Mouse (Mus musculus): ENCODE measurements at regions not wholly inside any gene's neighbourhood (a gene's known extent, or its start where the extent isn't known, plus 50 kb on each side); places are given as distances from the start of the nearest gene placed in this dataset.

GRCm38 (mm10) chr6:117465606-117466174, 297.4 kb downstream of the Cxcl12 start:
- H3K9ac ChIP-seq (ENCODE audit: low read depth, low read length): no peak overlapping the region
- no peak overlapping the region for H3K4me3 ChIP-seq (ENCODE audit: low read depth, low read length)
- no peaks in the 10 kb centered on the region for H3K36me3 ChIP-seq (ENCODE audit: control insufficient read depth, insufficient read depth, low read length)
- H3K9me3 ChIP-seq (replicated peaks; ENCODE audit: control insufficient read depth, low read length): no peaks in the 10 kb centered on the region
- H3K27me3 ChIP-seq (ENCODE audit: control insufficient read depth, insufficient read depth, low read length): no peaks in the 10 kb centered on the region
- no peak for ATAC-seq (replicated peaks; ENCODE audit: insufficient number of reproducible peaks, low FRiP score, low TSS enrichment)
- H3K4me2 ChIP-seq: no peak overlapping the region
- 43% methylated on average over 5 of the region's 5 CpGs for WGBS (ENCODE audit: insufficient replicate concordance)
- no peak overlapping the region for H3K27ac ChIP-seq (ENCODE audit: low read depth, low read length)
- 0 out of 2 replicates have a peak, but pooled peaks cover under 1% of the 10 kb centered on the region for H3K4me1 ChIP-seq (ENCODE audit: control insufficient read depth, insufficient read depth, low read length)

- Histone ChIP-seq H3K9me3 (replicated peaks; ENCODE audit: control insufficient read depth, low read length) (no peaks in the 10 kb centered on the region), H3K4me3 (ENCODE audit: low read depth, low read length) (no peak overlapping the region), H3K4me1 (ENCODE audit: control insufficient read depth, insufficient read depth, low read length) (peaks cover 3% of the 10 kb centered on the region; the same call in 1 of the 2 replicates), H3K36me3 (ENCODE audit: control insufficient read depth, insufficient read depth, low read length) (no peaks in the 10 kb centered on the region), H3K27me3 (ENCODE audit: control insufficient read depth, insufficient read depth, low read length) (no peaks in the 10 kb centered on the region), H3K9ac (ENCODE audit: low read depth, low read length) (no peak overlapping the region), H3K27ac (ENCODE audit: low read depth, low read length) (no peak overlapping the region), H3K4me2 (no peak overlapping the region)
- ATAC-seq (replicated peaks; ENCODE audit: insufficient number of reproducible peaks, low FRiP score, low TSS enrichment): no peak
- 32% methylated on average over 2 of the region's 2 CpGs for WGBS (ENCODE audit: insufficient replicate concordance)
Observed at GRCm38 (mm10) chr6:117479376-117479775, 311.0 kb downstream of the Cxcl12 start.

- H3K27me3 ChIP-seq (ENCODE audit: control insufficient read depth, insufficient read depth, low read length): no peaks in the 10 kb centered on the region
- no peaks in the 10 kb centered on the region for H3K36me3 ChIP-seq (ENCODE audit: control insufficient read depth, insufficient read depth, low read length)
- H3K27ac ChIP-seq (ENCODE audit: low read depth, low read length): no peak overlapping the region
- peaks cover 3% of the 10 kb centered on the region; the same call in 1 of the 2 replicates for H3K4me1 ChIP-seq (ENCODE audit: control insufficient read depth, insufficient read depth, low read length)
- H3K4me2 ChIP-seq: no peak overlapping the region
- H3K9me3 ChIP-seq (replicated peaks; ENCODE audit: control insufficient read depth, low read length): no peaks in the 10 kb centered on the region
- WGBS (ENCODE audit: insufficient replicate concordance): 80% methylated on average over 2 of the region's 2 CpGs
- ATAC-seq (replicated peaks; ENCODE audit: insufficient number of reproducible peaks, low FRiP score, low TSS enrichment): no peak
- no peak overlapping the region for H3K9ac ChIP-seq (ENCODE audit: low read depth, low read length)
- no peak overlapping the region for H3K4me3 ChIP-seq (ENCODE audit: low read depth, low read length)
Observed at GRCm38 (mm10) chr6:117480396-117480795, 312.1 kb downstream of the Cxcl12 start.

GRCm38 (mm10) chr6:117489161-117489560, 320.8 kb downstream of the Cxcl12 start:
- H3K27me3 ChIP-seq (ENCODE audit: control insufficient read depth, insufficient read depth, low read length): no peaks in the 10 kb centered on the region
- no peak overlapping the region for H3K27ac ChIP-seq (ENCODE audit: low read depth, low read length)
- 0 out of 2 replicates have a peak, but pooled peaks cover 2% of the 10 kb centered on the region for H3K4me1 ChIP-seq (ENCODE audit: control insufficient read depth, insufficient read depth, low read length)
- no peak overlapping the region for H3K4me3 ChIP-seq (ENCODE audit: low read depth, low read length)
- H3K9me3 ChIP-seq (replicated peaks; ENCODE audit: control insufficient read depth, low read length): no peaks in the 10 kb centered on the region
- 86% methylated on average over 4 of the region's 4 CpGs for WGBS (ENCODE audit: insufficient replicate concordance)
- no peak overlapping the region for H3K4me2 ChIP-seq
- no peaks in the 10 kb centered on the region for H3K36me3 ChIP-seq (ENCODE audit: control insufficient read depth, insufficient read depth, low read length)
- no peak for ATAC-seq (replicated peaks; ENCODE audit: insufficient number of reproducible peaks, low FRiP score, low TSS enrichment)
- no peak overlapping the region for H3K9ac ChIP-seq (ENCODE audit: low read depth, low read length)

GRCm38 (mm10) chr6:117489761-117490396, 321.5 kb downstream of the Cxcl12 start:
- WGBS (ENCODE audit: insufficient replicate concordance): 77% methylated on average over 3 of the region's 3 CpGs

GRCm38 (mm10) chr6:117494971-117495370, 326.6 kb downstream of the Cxcl12 start:
- ATAC-seq (replicated peaks; ENCODE audit: insufficient number of reproducible peaks, low FRiP score, low TSS enrichment): no peak
- 68% methylated on average over 1 of the region's 1 CpGs for WGBS (ENCODE audit: insufficient replicate concordance)
- 0 out of 2 replicates have a peak, but pooled peaks cover 2% of the 10 kb centered on the region for H3K4me1 ChIP-seq (ENCODE audit: control insufficient read depth, insufficient read depth, low read length)

More at GRCm38 (mm10) chr6:117489761-117490396, 321.5 kb downstream of the Cxcl12 start:
- Histone ChIP-seq H3K36me3 (ENCODE audit: control insufficient read depth, insufficient read depth, low read length) (no peaks in the 10 kb centered on the region), H3K9ac (ENCODE audit: low read depth, low read length) (no peak overlapping the region), H3K27ac (ENCODE audit: low read depth, low read length) (no peak overlapping the region), H3K4me1 (ENCODE audit: control insufficient read depth, insufficient read depth, low read length) (0 out of 2 replicates have a peak, but pooled peaks cover 2% of the 10 kb centered on the region), H3K27me3 (ENCODE audit: control insufficient read depth, insufficient read depth, low read length) (no peaks in the 10 kb centered on the region), H3K4me3 (ENCODE audit: low read depth, low read length) (no peak overlapping the region), H3K4me2 (no peak overlapping the region), H3K9me3 (replicated peaks; ENCODE audit: control insufficient read depth, low read length) (no peaks in the 10 kb centered on the region)
- ATAC-seq (replicated peaks; ENCODE audit: insufficient number of reproducible peaks, low FRiP score, low TSS enrichment): no peak

GRCm38 (mm10) chr6:117497337-117497736, 329.0 kb downstream of the Cxcl12 start:
- Histone ChIP-seq H3K4me3 (ENCODE audit: low read depth, low read length) (no peak overlapping the region), H3K9ac (ENCODE audit: low read depth, low read length) (no peak overlapping the region), H3K36me3 (ENCODE audit: control insufficient read depth, insufficient read depth, low read length) (no peaks in the 10 kb centered on the region), H3K27ac (ENCODE audit: low read depth, low read length) (no peak overlapping the region), H3K9me3 (replicated peaks; ENCODE audit: control insufficient read depth, low read length) (no peaks in the 10 kb centered on the region), H3K4me1 (ENCODE audit: control insufficient read depth, insufficient read depth, low read length) (no peaks in the 10 kb centered on the region), H3K27me3 (ENCODE audit: control insufficient read depth, insufficient read depth, low read length) (0 out of 2 replicates have a peak, but pooled peaks cover 3% of the 10 kb centered on the region), H3K4me2 (no peak overlapping the region)
- no peak for ATAC-seq (replicated peaks; ENCODE audit: insufficient number of reproducible peaks, low FRiP score, low TSS enrichment)
- WGBS (ENCODE audit: insufficient replicate concordance): 60% methylated on average over 5 of the region's 5 CpGs

More at GRCm38 (mm10) chr6:117494971-117495370, 326.6 kb downstream of the Cxcl12 start:
- Histone ChIP-seq H3K27ac (ENCODE audit: low read depth, low read length) (no peak overlapping the region), H3K4me2 (no peak overlapping the region), H3K4me3 (ENCODE audit: low read depth, low read length) (no peak overlapping the region), H3K9me3 (replicated peaks; ENCODE audit: control insufficient read depth, low read length) (no peaks in the 10 kb centered on the region), H3K36me3 (ENCODE audit: control insufficient read depth, insufficient read depth, low read length) (no peaks in the 10 kb centered on the region), H3K9ac (ENCODE audit: low read depth, low read length) (no peak overlapping the region), H3K27me3 (ENCODE audit: control insufficient read depth, insufficient read depth, low read length) (0 out of 2 replicates have a peak, but pooled peaks cover 3% of the 10 kb centered on the region)

GRCm38 (mm10) chr6:117497904-117498303, 329.6 kb downstream of the Cxcl12 start:
- no peak overlapping the region for H3K4me2 ChIP-seq
- H3K9ac ChIP-seq (ENCODE audit: low read depth, low read length): no peak overlapping the region
- H3K27me3 ChIP-seq (ENCODE audit: control insufficient read depth, insufficient read depth, low read length): 0 out of 2 replicates have a peak, but pooled peaks cover 3% of the 10 kb centered on the region
- no peaks in the 10 kb centered on the region for H3K9me3 ChIP-seq (replicated peaks; ENCODE audit: control insufficient read depth, low read length)
- no peaks in the 10 kb centered on the region for H3K36me3 ChIP-seq (ENCODE audit: control insufficient read depth, insufficient read depth, low read length)
- ATAC-seq (replicated peaks; ENCODE audit: insufficient number of reproducible peaks, low FRiP score, low TSS enrichment): no peak
- H3K27ac ChIP-seq (ENCODE audit: low read depth, low read length): no peak overlapping the region
- H3K4me3 ChIP-seq (ENCODE audit: low read depth, low read length): no peak overlapping the region
- WGBS (ENCODE audit: insufficient replicate concordance): 90% methylated on average over 5 of the region's 5 CpGs
- no peaks in the 10 kb centered on the region for H3K4me1 ChIP-seq (ENCODE audit: control insufficient read depth, insufficient read depth, low read length)

All from heart, embryonic 11.5 days (tissue).